Mouse (Mus musculus) heart, embryonic 15.5 days (tissue): ENCODE measurements around the gene Adam12. TPM values are rescaled to one million over a fixed set of nuclear protein-coding genes. Genes with fewer than 3 reads are reported as not detected.
A peak's percentile ranks its signal among the peaks of the same experiment; 100 is the strongest.

Source experiments
- ATAC-seq: fragments of 200-750 bp; cut with Nextera tagmentation; replicated peaks from 2 replicates; pipeline ENCODE4 v1.8.0; 2017; ENCODE audit warnings: low read depth, moderate TSS enrichment; ENCODE audit not compliant: insufficient number of reproducible peaks, insufficient read depth, low FRiP score
- H3K27ac ChIP-seq: fragments of 300-500 bp; sonication (generic); 2 replicates; pipeline ENCODE4 v1.5.1; 2015; ENCODE audit warnings: mild to moderate bottlenecking, inconsistent platforms
- H3K27me3 ChIP-seq: fragments of 300-500 bp; sonication (generic); 2 replicates; pipeline ENCODE4 v1.6.1; 2015; ENCODE audit warnings: inconsistent platforms
- H3K36me3 ChIP-seq: fragments of 300-500 bp; sonication (generic); 2 replicates; pipeline ENCODE4 v1.6.1; 2015; ENCODE audit warnings: mild to moderate bottlenecking, inconsistent platforms
- H3K4me1 ChIP-seq: fragments of 300-500 bp; sonication (generic); replicated peaks from 2 replicates; pipeline ENCODE4 v1.6.1; 2015; ENCODE audit warnings: inconsistent platforms
- H3K4me2 ChIP-seq: fragments of 300-500 bp; sonication (generic); 2 replicates; pipeline ENCODE4 v1.6.1; 2015; ENCODE audit warnings: inconsistent platforms, mild to moderate bottlenecking, moderate library complexity
- H3K4me3 ChIP-seq: fragments of 300-500 bp; sonication (generic); 2 replicates; pipeline ENCODE4 v1.5.1; 2015; ENCODE audit warnings: mild to moderate bottlenecking, inconsistent platforms
- H3K9ac ChIP-seq: fragments of 300-500 bp; sonication (generic); 2 replicates; pipeline ENCODE4 v1.6.1; 2015; ENCODE audit warnings: mild to moderate bottlenecking, inconsistent platforms
- H3K9me3 ChIP-seq: fragments of 300-500 bp; sonication (generic); replicated peaks from 2 replicates; pipeline ENCODE4 v1.6.1; 2016; ENCODE audit warnings: inconsistent platforms
- WGBS: fragments of 180-500 bp; shearing (Covaris S2); methylation state at CpG from one replicate; pipeline ENCODE4 v1.1.7; 2015; ENCODE audit warnings: mixed read lengths; 5-methylcytosine and 5-hydroxymethylcytosine counted together
- polyA plus RNA-seq: library from polyadenylated mRNA; unstranded; fragments of >200 nt; fragmentation: Nextera tagmentation; extraction: Ambion mirVana; gene quantifications from 2 replicates; pipeline ENCODE4 v1.2.1, GENCODE M21; 2015

Gene Adam12
- polyA plus RNA-seq, 1 experiment from 2014 or later, result 2.1 TPM

DNA sequence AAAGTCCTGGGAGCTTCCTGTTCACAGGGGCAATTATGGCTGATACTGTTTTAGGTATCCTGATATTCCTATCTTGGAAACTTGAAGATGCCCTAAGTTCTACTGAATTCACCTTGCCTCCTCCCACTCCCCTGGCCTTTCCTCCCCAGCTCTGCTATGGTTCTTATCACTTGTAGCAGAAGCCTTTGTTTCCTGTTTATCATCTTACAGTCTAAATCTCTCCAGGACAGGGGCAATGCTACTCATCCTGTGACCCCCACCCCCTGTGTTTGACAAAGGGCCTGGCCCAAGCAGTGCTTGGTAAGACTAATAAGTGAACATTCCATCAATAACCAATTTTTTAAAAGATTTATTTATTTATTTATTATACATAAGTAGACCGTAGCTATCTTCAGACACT is 8.6 kb upstream of the Adam12 start:
- no peak overlapping the region for H3K9ac ChIP-seq
- H3K4me3 ChIP-seq, result no peak overlapping the region
- H3K4me2 ChIP-seq, result no peak overlapping the region
- H3K27ac ChIP-seq, result no peak overlapping the region
- no peaks in the 10 kb centered on the region for H3K4me1 ChIP-seq
- no peaks in the 10 kb centered on the region for H3K36me3 ChIP-seq
- no peaks in the 10 kb centered on the region for H3K27me3 ChIP-seq
- 75% methylated on average over 1 of the region's 1 CpGs for WGBS
- no peak for ATAC-seq
- no peaks in the 10 kb centered on the region for H3K9me3 ChIP-seq

DNA sequence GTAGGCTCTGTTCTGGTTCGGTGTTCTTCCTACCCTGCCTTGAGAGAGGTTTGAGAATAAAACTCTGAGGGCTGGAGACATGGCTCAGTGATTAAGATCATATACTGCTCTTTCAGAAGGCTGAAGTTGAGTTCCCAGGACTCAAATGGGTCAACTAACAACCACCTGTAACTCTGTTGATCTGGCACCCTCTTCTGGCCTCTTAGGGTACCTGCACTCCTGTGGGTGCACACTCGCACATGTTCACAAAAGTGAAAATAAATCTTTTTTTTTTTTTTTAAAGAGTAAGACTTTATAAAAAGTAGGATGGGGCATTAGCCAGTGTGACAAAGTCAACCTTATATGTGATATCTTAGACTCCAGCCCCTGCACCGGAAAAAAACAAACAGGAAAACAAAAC is 6.9 kb upstream of the Adam12 start:
- no peaks in the 10 kb centered on the region for H3K36me3 ChIP-seq
- no peak overlapping the region for H3K27ac ChIP-seq
- H3K4me1 ChIP-seq, result no peaks in the 10 kb centered on the region
- H3K4me2 ChIP-seq, result no peak overlapping the region
- WGBS, result 90% methylated on average over 3 of the region's 3 CpGs
- no peak overlapping the region for H3K9ac ChIP-seq
- H3K27me3 ChIP-seq, result no peaks in the 10 kb centered on the region
- no peaks in the 10 kb centered on the region for H3K9me3 ChIP-seq
- no peak overlapping the region for H3K4me3 ChIP-seq
- no peak for ATAC-seq

DNA sequence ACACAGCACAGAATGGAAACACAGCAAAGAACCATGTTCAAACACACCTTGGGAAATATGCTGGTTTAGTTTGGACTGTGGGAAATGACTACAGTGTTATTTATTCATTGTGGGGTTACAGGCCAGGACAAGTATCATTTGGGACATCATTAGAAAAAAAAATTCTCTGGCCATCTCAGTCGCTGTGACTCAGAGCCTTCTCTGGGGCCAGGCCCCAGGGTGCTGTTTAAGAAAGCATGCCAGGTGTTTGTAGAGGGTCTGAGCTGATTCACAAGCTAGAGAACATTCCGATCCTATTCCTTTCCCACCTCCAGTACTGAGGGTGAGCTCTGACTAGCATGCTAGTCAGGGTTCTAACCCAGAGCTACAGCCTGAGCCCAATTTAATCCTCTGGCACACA is 5.4 kb upstream of the Adam12 start:
- no peak overlapping the region for H3K4me2 ChIP-seq
- H3K36me3 ChIP-seq, result no peaks in the 10 kb centered on the region
- H3K27me3 ChIP-seq, result no peaks in the 10 kb centered on the region
- no peaks in the 10 kb centered on the region for H3K9me3 ChIP-seq
- no peak overlapping the region for H3K27ac ChIP-seq
- WGBS, result 68% methylated on average over 2 of the region's 2 CpGs
- no peak overlapping the region for H3K9ac ChIP-seq
- no peak for ATAC-seq
- no peak overlapping the region for H3K4me3 ChIP-seq
- no peaks in the 10 kb centered on the region for H3K4me1 ChIP-seq

DNA sequence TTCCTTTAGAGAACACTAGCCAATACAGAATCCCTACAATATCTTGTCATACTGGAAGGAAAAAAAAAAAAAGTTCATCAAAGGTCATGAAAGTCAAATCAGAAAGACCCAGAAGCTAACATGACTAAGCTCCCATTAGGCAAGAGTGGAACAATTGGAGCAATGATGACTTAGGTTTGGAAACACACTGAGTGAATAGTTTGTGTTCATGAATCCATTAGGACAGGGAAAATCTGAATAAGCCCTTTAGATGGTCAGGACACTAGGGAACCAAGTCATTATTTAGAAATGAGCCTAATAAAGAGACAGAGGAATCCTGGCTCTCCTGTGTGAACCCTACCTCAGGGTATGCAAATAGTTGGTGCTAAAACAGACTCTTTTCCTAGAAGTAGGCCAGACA is 4.8 kb upstream of the Adam12 start:
- Histone ChIP-seq H3K27me3 (no peaks in the 10 kb centered on the region), H3K4me3 (no peak overlapping the region), H3K4me1 (no peaks in the 10 kb centered on the region), H3K9ac (no peak overlapping the region), H3K9me3 (no peaks in the 10 kb centered on the region), H3K4me2 (no peak overlapping the region), H3K36me3 (no peaks in the 10 kb centered on the region), H3K27ac (no peak overlapping the region)
- ATAC-seq, result no peak

DNA sequence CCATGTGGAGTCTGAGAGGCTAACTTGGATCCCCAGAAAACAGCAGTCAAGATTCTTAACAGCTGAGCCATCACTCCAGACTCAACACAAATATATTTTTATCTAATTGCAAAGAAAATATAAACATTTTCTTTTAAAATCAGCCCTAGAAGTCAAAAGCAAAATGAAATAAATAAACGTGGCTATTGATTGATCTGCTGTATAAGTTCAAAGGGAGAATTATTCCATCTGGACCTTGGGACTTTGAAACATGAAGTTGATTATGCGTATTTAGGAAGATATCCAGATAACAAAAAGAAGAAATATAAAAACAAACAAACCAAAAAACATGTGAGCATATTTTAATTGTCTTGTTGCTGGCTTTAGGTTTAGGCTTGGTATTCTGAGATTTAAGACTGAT is 3.6 kb upstream of the Adam12 start:
- no peak for ATAC-seq

DNA sequence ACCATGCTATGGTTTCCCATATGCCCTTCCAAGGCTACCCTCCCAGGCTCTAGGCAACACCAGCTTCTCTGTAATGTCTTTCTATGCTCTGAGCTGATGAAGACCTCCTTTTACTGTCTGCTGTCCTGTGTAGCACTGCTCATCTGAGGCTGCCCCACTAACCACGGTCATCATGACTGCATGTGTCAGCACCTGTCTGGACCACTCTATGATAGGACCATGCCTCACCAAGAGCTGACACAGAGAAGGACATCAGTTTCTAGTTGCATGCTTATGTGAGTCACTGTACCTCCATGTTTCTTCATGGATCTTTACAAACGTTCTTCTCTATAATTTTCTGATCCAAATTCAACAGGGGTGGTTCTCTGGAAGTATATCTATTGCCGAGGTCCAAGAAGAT is 1.2 kb downstream of the Adam12 start:
- Histone ChIP-seq H3K9me3 (no peaks in the 10 kb centered on the region), H3K9ac (no peak overlapping the region), H3K27me3 (peaks cover 14% of the 10 kb centered on the region), H3K4me3 (no peak overlapping the region), H3K27ac (no peak overlapping the region), H3K4me2 (no peak overlapping the region), H3K36me3 (no peaks in the 10 kb centered on the region), H3K4me1 (peaks cover 6% of the 10 kb centered on the region; the same call in 1 of the 2 replicates)
- ATAC-seq, result no peak
- WGBS, result 63% methylated on average over 3 of the region's 3 CpGs

More for the DNA sequence above, 3.6 kb upstream of the Adam12 start:
- Histone ChIP-seq H3K36me3 (no peaks in the 10 kb centered on the region), H3K4me3 (no peak overlapping the region), H3K4me1 (no peaks in the 10 kb centered on the region), H3K9me3 (no peaks in the 10 kb centered on the region), H3K27ac (no peak overlapping the region), H3K27me3 (no peaks in the 10 kb centered on the region), H3K4me2 (no peak overlapping the region), H3K9ac (no peak overlapping the region)
- WGBS, result 74% methylated on average over 2 of the region's 2 CpGs

DNA sequence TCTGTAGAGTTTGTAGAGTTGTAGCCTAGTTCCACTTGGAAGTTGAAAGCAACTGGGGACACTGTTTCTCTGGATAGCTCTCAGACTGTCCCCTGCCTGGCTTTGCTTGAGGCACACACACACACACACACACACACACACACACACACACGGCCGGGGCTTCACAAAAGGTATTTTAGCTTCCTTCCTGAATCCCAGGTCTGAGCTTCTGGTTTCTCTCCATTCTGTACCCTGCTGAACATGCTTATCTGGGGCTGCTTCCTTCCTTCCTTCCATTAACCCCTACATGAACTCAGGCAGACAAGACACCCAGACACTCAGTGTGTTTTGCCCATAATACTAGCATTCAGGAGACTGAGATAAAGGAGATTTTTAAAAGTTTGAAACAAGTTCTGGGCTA is 2.0 kb downstream of the Adam12 start:
- peaks cover 12% of the 10 kb centered on the region for H3K4me1 ChIP-seq
- no peak overlapping the region for H3K4me3 ChIP-seq
- H3K9ac ChIP-seq, result no peak overlapping the region
- ATAC-seq, result no peak
- no peak overlapping the region for H3K27ac ChIP-seq
- no peaks in the 10 kb centered on the region for H3K9me3 ChIP-seq
- H3K36me3 ChIP-seq, result no peaks in the 10 kb centered on the region
- 59% methylated on average over 2 of the region's 2 CpGs for WGBS
- H3K27me3 ChIP-seq, result peaks cover 21% of the 10 kb centered on the region
- H3K4me2 ChIP-seq, result no peak overlapping the region

DNA sequence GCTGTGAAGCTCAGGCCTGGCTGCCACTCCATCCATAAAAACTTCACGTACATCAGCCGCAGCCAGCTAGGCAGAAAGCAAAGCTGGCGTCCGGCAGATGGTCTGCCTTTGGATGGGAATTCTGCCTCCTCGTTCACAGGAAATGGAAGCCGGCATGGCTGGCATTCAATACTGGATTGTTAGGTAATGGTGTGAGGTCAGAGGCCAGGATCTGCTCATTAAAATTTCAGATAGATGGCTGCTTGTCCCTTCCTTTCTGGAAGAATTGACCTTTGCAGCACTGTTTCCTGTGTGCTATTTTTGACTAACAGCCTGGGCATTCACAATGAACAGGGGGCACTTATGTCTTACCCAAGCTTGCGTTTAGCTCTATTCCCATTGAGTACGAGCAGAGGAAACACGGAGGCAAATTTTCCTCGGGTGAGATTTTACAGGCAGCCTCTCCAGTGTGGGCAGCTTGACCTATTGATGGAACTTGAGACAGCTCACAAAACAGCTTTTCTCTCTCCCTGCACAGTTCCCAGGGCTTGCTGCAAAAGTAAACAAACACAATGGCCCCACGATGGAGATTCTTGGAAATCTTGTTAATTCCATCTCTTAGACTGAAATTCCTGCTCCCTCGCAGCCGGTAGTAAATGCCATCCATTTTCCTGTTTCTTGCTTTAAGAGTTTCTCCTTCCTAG is 4.0 kb downstream of the Adam12 start:
- Histone ChIP-seq H3K9ac (no peak overlapping the region), H3K4me2 (no peak overlapping the region), H3K36me3 (no peaks in the 10 kb centered on the region), H3K9me3 (no peaks in the 10 kb centered on the region), H3K27ac (no peak overlapping the region), H3K27me3 (peaks cover 24% of the 10 kb centered on the region), H3K4me1 (peaks cover 17% of the 10 kb centered on the region), H3K4me3 (no peak overlapping the region)
- ATAC-seq, result no peak
- 38% methylated on average over 13 of the region's 13 CpGs for WGBS

DNA sequence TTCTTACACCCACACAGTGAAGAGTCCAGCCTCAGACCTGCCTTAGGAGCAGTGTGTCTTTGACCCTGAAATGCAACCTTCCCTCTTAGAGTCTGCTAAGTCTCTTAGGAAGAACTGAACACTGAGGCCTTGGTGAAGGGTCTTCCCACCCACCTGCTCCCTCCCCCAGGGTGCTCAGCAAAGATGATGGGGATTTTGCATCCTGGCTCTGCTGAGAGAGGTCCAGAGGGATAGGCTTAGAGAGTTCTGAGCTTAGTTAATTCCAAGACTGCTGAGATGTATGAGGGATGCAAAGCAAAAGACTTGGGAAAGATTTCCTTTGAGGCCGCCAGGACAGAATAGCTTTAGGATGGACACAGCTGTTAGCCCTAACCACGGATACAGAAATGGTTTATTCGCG is 4.8 kb downstream of the Adam12 start:
- 88% methylated on average over 4 of the region's 4 CpGs for WGBS

DNA sequence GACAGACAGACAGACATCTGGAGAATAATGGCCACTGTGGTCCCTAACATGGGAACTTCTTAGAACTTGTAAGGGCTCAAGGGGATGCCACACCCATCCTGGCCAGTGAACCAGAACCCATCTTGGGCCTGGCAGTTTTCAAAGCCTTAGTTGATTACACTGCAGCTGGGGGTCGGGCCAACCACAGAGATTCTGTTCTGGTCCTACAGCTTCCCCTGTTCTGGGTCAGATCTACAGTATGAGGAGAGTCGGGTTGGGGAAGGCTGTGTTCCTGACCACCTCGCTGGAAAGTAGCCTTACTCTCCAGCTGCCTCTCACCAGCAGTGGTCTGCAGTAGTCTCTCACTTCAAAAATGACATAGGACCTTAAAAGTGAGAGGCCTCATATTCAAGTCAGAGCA is 5.7 kb downstream of the Adam12 start:
- no peak for ATAC-seq
- Histone ChIP-seq H3K27ac (no peak overlapping the region), H3K9me3 (no peaks in the 10 kb centered on the region), H3K36me3 (no peaks in the 10 kb centered on the region), H3K4me1 (peaks cover 17% of the 10 kb centered on the region), H3K4me3 (no peak overlapping the region), H3K27me3 (peaks cover 24% of the 10 kb centered on the region), H3K9ac (no peak overlapping the region), H3K4me2 (no peak overlapping the region)
- WGBS, result 86% methylated on average over 3 of the region's 3 CpGs

More for the DNA sequence above, 4.8 kb downstream of the Adam12 start:
- Histone ChIP-seq H3K27me3 (peaks cover 24% of the 10 kb centered on the region), H3K9me3 (no peaks in the 10 kb centered on the region), H3K4me1 (peaks cover 17% of the 10 kb centered on the region), H3K9ac (no peak overlapping the region), H3K27ac (no peak overlapping the region), H3K4me3 (no peak overlapping the region), H3K4me2 (no peak overlapping the region), H3K36me3 (no peaks in the 10 kb centered on the region)
- ATAC-seq, result no peak

DNA sequence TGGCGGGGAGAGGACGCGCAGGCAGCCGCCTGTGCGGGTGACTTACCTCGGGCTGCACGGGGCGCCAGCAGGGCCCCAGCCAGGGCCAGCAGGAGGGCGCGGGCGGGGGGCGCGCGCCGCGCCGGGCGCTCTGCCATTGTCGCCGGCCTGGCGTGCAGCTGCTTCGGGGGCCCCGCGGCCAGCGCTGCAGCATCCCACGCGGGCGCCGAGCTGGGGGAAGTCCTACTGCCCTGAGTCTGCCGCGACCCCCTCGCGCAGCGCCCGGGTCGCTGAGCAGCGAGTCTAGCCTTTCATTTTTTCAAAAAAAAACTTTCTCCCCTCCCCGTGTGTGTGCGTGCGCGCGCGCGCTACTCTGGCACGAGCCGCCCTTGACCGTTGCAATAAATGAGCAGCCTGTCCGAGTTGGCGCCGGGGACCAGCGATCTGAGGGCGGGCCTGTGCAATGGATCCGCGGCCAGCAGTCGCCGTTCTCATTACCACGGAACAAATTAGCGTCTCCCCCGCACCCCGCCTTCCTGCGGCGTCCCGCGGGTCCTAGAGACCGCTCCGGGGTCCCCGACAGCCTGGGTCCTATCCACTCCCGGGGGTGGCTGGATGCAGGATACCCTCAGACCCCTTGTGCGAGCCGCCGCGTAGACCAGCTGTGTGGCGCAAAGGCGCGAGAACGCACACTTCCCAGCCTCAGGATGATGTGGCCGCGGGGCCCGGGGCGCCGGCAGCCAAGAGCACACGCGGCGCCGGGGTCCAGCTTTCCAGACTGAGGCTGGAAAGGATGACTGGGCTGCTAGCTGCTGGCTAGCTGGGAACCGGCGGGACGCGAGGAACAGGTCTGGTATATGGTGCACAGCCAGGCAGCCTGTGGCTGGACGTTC is 7.0 kb downstream of the Adam12 start:
- Histone ChIP-seq H3K36me3 (no peaks in the 10 kb centered on the region), H3K27me3 (peaks cover 24% of the 10 kb centered on the region), H3K9me3 (no peaks in the 10 kb centered on the region), H3K27ac (peak overlapping the region; percentile 46), H3K9ac (peak overlapping the region; percentile 58), H3K4me2 (peak overlapping the region; percentile 95), H3K4me1 (peaks cover 17% of the 10 kb centered on the region), H3K4me3 (peak overlapping the region; percentile 65)
- ATAC-seq, result peak; percentile 64
- WGBS, result under 1% methylated on average over 76 of the region's 90 CpGs

DNA sequence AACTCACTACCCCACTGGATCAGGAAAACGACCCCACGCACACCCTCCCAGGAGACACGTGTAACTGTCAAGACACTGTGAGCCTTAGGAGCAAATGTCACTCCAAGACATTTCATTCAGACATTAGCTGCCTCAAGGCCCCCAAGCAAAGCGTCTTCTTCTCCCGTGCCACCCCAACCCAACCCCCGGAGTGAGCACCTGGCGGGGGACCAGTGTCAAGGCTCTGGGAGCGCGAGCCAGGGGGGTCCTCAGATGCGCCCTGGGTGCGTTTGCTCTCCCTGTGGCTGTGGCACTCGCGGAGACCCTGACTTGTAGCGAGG is 7.6 kb downstream of the Adam12 start:
- no peak for ATAC-seq
- WGBS, result under 1% methylated on average over 14 of the region's 14 CpGs
- Histone ChIP-seq H3K4me3 (peak overlapping the region; percentile 65), H3K27ac (peak overlapping the region; percentile 46), H3K27me3 (peaks cover 24% of the 10 kb centered on the region), H3K9me3 (no peaks in the 10 kb centered on the region), H3K36me3 (no peaks in the 10 kb centered on the region), H3K4me1 (peaks cover 14% of the 10 kb centered on the region), H3K4me2 (peak overlapping the region; percentile 95), H3K9ac (peak overlapping the region; percentile 58)
